Mouse (Mus musculus) limb, embryonic 12.5 days (tissue): ENCODE data around the gene Adamtsl4. TPM values are rescaled to one million over a fixed set of nuclear protein-coding genes. Genes with fewer than 3 reads are reported as not detected.

Experiments used
- ATAC-seq: fragments of 200-750 bp; cut with Nextera tagmentation; 2 replicates; pipeline ENCODE4 v1.8.0; 2017; ENCODE audit warnings: low read depth, moderate TSS enrichment; ENCODE audit not compliant: insufficient number of reproducible peaks, insufficient read depth, low FRiP score, low TSS enrichment
- H3K27ac ChIP-seq: fragments of 300-500 bp; sonication (generic); 2 replicates; pipeline ENCODE4 v1.5.1; 2016; ENCODE audit warnings: mild to moderate bottlenecking, moderate library complexity
- H3K27me3 ChIP-seq: fragments of 300-500 bp; sonication (generic); 2 replicates; pipeline ENCODE4 v1.6.1; 2016; ENCODE audit warnings: mild to moderate bottlenecking, moderate library complexity
- H3K36me3 ChIP-seq: fragments of 300-500 bp; sonication (generic); 2 replicates; pipeline ENCODE4 v1.6.1; 2016; ENCODE audit warnings: mild to moderate bottlenecking, moderate library complexity
- H3K4me1 ChIP-seq: fragments of 300-500 bp; sonication (generic); replicated peaks from 2 replicates; pipeline ENCODE4 v1.6.1; 2016
- H3K4me2 ChIP-seq: fragments of 300-500 bp; sonication (generic); 2 replicates; pipeline ENCODE4 v1.6.1; 2016; ENCODE audit warnings: mild to moderate bottlenecking, moderate library complexity
- H3K4me3 ChIP-seq: fragments of 300-500 bp; sonication (generic); replicated peaks from 2 replicates; pipeline ENCODE4 v1.5.1; 2016; ENCODE audit warnings: mild to moderate bottlenecking
- H3K9ac ChIP-seq: fragments of 300-500 bp; sonication (generic); replicated peaks from 2 replicates; pipeline ENCODE4 v1.6.1; 2016; ENCODE audit warnings: mild to moderate bottlenecking, moderate library complexity
- H3K9me3 ChIP-seq: fragments of 300-500 bp; sonication (generic); 2 replicates; pipeline ENCODE4 v1.6.1; 2016; ENCODE audit warnings: mild to moderate bottlenecking, moderate library complexity
- WGBS: fragments of 180-500 bp; shearing (Covaris S2); methylation state at CpG from one replicate; pipeline ENCODE4 v1.1.7; 2016; 5-methylcytosine and 5-hydroxymethylcytosine counted together
- microRNA-seq: library from miRNA; unstranded; fragments of <30 nt; microRNA quantifications from one replicate; pipeline ENCODE4, GENCODE M21; 2017
- polyA plus RNA-seq: library from polyadenylated mRNA; unstranded; fragments of >200 nt; fragmentation: Nextera tagmentation; extraction: Ambion mirVana; gene quantifications from 2 replicates; pipeline ENCODE4 v1.2.1, GENCODE M21; 2016

Adamtsl4 gene
- polyA plus RNA-seq, 1 experiment from 2014 or later = 0.71 TPM

- no peak overlapping the region for H3K4me3 ChIP-seq
- H3K4me1 ChIP-seq = peaks cover 9% of the 10 kb centered on the region
- no peaks in the 10 kb centered on the region for H3K9me3 ChIP-seq
- H3K36me3 ChIP-seq = peaks cover 86% of the 10 kb centered on the region
- no peak for ATAC-seq
- H3K9ac ChIP-seq = no peak overlapping the region
- H3K27me3 ChIP-seq = no peaks in the 10 kb centered on the region
- no peak overlapping the region for H3K27ac ChIP-seq
- H3K4me2 ChIP-seq = no peak overlapping the region
- WGBS = 84% methylated on average over 4 of the region's 4 CpGs
These were observed 58.0 kb downstream of the Adamtsl4 start for GRCm38 (mm10) chr3:95629755-95630154.

- no peak for ATAC-seq
- H3K9ac ChIP-seq = no peak overlapping the region
- no peaks in the 10 kb centered on the region for H3K27me3 ChIP-seq
- H3K27ac ChIP-seq = no peak overlapping the region
- H3K4me3 ChIP-seq = no peak overlapping the region
- 86% methylated on average over 5 of the region's 5 CpGs for WGBS
- peaks cover 66% of the 10 kb centered on the region for H3K36me3 ChIP-seq
- H3K4me1 ChIP-seq = peaks cover 22% of the 10 kb centered on the region
- no peak overlapping the region for H3K4me2 ChIP-seq
- H3K9me3 ChIP-seq = no peaks in the 10 kb centered on the region
These were observed 60.0 kb downstream of the Adamtsl4 start for GRCm38 (mm10) chr3:95627763-95628162.

Small RNAs within 50 kb of the gene (microRNA-seq; reads per million reads assigned to microRNA genes)
- gene Mir7014 = not detected

Other genes with a start within 250 kb of the Adamtsl4 start
- gene Ctsk, start 188.7 kb downstream of the Adamtsl4 start, polyA plus RNA-seq = 7.9 and 10.1 TPM in 2 replicates
- gene Ctss, start 161.1 kb downstream of the Adamtsl4 start, polyA plus RNA-seq = 6.1 and 6.9 TPM in 2 replicates
- gene Hormad1, start 128.2 kb downstream of the Adamtsl4 start, polyA plus RNA-seq = not detected in 2 replicates
- 31.1 and 31.5 TPM in 2 replicates for gene Golph3l, start 99.0 kb downstream of the Adamtsl4 start, polyA plus RNA-seq
- 82.6 and 90.0 TPM in 2 replicates for gene Ensa, start 62.9 kb downstream of the Adamtsl4 start, polyA plus RNA-seq
- 69.9 and 75.7 TPM in 2 replicates for gene Mcl1, start 29.1 kb downstream of the Adamtsl4 start, polyA plus RNA-seq
- 4.1 and 4.4 TPM in 2 replicates for gene Ecm1, start 51.7 kb upstream of the Adamtsl4 start, polyA plus RNA-seq
- 56.9 and 60.5 TPM in 2 replicates for gene Tars2, start 72.3 kb upstream of the Adamtsl4 start, polyA plus RNA-seq
- gene Rprd2, start 130.9 kb upstream of the Adamtsl4 start, polyA plus RNA-seq = 26.5 and 27.8 TPM in 2 replicates
- 74.9 and 75.7 TPM in 2 replicates for gene Prpf3, start 168.0 kb upstream of the Adamtsl4 start, polyA plus RNA-seq
- gene Mrps21, start 183.6 kb upstream of the Adamtsl4 start, polyA plus RNA-seq = 344 and 355 TPM in 2 replicates
- gene Ciart, start 194.3 kb upstream of the Adamtsl4 start, polyA plus RNA-seq = 8.5 and 10.2 TPM in 2 replicates
- gene BC028528, start 204.1 kb upstream of the Adamtsl4 start, polyA plus RNA-seq = 11.1 and 11.6 TPM in 2 replicates
- 29.0 and 31.5 TPM in 2 replicates for gene Aph1a, start 206.1 kb upstream of the Adamtsl4 start, polyA plus RNA-seq
- 74.2 and 78.4 TPM in 2 replicates for gene Car14, start 216.8 kb upstream of the Adamtsl4 start, polyA plus RNA-seq
- 304 and 327 TPM in 2 replicates for gene Anp32e, start 241.3 kb upstream of the Adamtsl4 start, polyA plus RNA-seq